Mouse (Mus musculus) kidney, embryonic 14.5 days (tissue): Measurements from ENCODE around the gene Slc44a4. TPM values are rescaled to one million over a fixed set of nuclear protein-coding genes. Genes with fewer than 3 reads are reported as not detected.

Experiments used
- ATAC-seq: fragments of 200-750 bp; cut with Nextera tagmentation; 2 replicates; pipeline ENCODE4 v1.8.0; 2017; ENCODE audit warnings: moderate number of reproducible peaks, mild to moderate bottlenecking, moderate TSS enrichment, moderate library complexity; ENCODE audit not compliant: low FRiP score, low TSS enrichment
- H3K27ac ChIP-seq: fragments of 300-500 bp; sonication (generic); 2 replicates; pipeline ENCODE4 v1.5.1; 2014; ENCODE audit warnings: low read depth, mild to moderate bottlenecking, low read length, moderate library complexity, mixed read lengths
- H3K27me3 ChIP-seq: fragments of 300-500 bp; sonication (generic); 2 replicates; pipeline ENCODE4 v1.6.1; 2014; ENCODE audit warnings: mild to moderate bottlenecking, low read length; ENCODE audit not compliant: control insufficient read depth, insufficient read depth
- H3K36me3 ChIP-seq: fragments of 300-500 bp; sonication (generic); 2 replicates; pipeline ENCODE4 v1.6.1; 2014; ENCODE audit warnings: low read length, mixed read lengths; ENCODE audit not compliant: control insufficient read depth, insufficient read depth
- H3K4me1 ChIP-seq: fragments of 300-500 bp; sonication (generic); 2 replicates; pipeline ENCODE4 v1.6.1; 2014; ENCODE audit warnings: low read length, mixed read lengths; ENCODE audit not compliant: control insufficient read depth, insufficient read depth
- H3K4me2 ChIP-seq: fragments of 300-500 bp; sonication (generic); replicated peaks from 2 replicates; pipeline ENCODE4 v1.6.1; 2014; ENCODE audit warnings: low read depth, mild to moderate bottlenecking, low read length
- H3K4me3 ChIP-seq: fragments of 300-500 bp; sonication (generic); 2 replicates; pipeline ENCODE4 v1.5.1; 2014; ENCODE audit warnings: mild to moderate bottlenecking, low read length
- H3K9ac ChIP-seq: fragments of 300-500 bp; sonication (generic); 2 replicates; pipeline ENCODE4 v1.6.1; 2014; ENCODE audit warnings: low read depth, mild to moderate bottlenecking, low read length, moderate library complexity
- H3K9me3 ChIP-seq: fragments of 300-500 bp; sonication (generic); 2 replicates; pipeline ENCODE4 v1.6.1; 2016; ENCODE audit warnings: low read length; ENCODE audit not compliant: control insufficient read depth
- WGBS: fragments of 180-500 bp; shearing (Covaris S2); extraction: QIAGEN DNeasy Blood & Tissue Kit; methylation state at CpG from one replicate; pipeline ENCODE4 v1.1.7; 2014; 5-methylcytosine and 5-hydroxymethylcytosine counted together
- polyA plus RNA-seq: library from polyadenylated mRNA; unstranded; fragments of >200 nt; fragmentation: Nextera tagmentation; extraction: Ambion mirVana; gene quantifications from 2 replicates; pipeline ENCODE4 v1.2.1, GENCODE M21; 2014

Gene Slc44a4
- polyA plus RNA-seq, 1 experiment from 2014 or later, result 7.7 TPM

DNA sequence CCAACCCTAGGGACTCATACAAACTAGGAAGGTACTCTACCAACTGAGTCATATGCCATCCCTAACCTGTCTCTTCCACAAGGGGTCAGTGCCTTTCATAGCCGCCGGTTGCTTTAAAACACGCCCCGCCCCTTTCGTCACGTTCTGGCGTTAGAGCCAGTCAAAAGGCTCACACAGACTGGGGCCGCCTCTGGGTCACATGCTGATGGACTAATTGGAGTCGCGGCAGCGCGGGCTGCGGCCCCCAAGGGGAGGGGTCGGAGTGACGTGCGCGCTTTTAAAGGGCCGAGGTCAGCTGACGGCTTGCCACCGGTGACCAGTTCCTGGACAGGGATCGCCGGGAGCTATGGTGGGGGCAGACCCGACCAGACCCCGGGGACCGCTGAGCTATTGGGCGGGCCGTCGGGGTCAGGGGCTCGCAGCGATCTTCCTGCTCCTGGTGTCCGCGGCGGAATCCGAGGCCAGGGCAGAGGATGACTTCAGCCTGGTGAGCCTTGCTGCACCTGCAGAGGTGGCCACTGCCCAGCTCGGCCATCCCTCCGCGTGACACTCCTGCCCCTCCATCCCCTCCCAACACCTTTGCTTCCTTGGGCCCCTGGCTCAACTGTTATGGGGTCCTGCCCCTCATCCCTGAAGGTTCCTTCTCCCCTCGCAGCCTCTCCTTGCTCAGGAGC, 16.9 kb downstream of the Slc44a4 start, which contains the start of gene Neu1:
Gene Neu1 (plus strand): TSS at position 193 of the 674 bp plus-strand sequence.
- H3K4me2 ChIP-seq, result peak within 1 kb of the TSS; percentile 97
- no peak within 1 kb of the TSS for H3K27ac ChIP-seq
- peak within 1 kb of the TSS; percentile 68 for H3K9ac ChIP-seq
- no peaks in the 10 kb centered on the region for H3K27me3 ChIP-seq
- ATAC-seq, result peak; percentile 97
- under 1% methylated on average over 33 of the region's 38 CpGs for WGBS
- peaks cover 9% of the 10 kb centered on the region; the same call in 1 of the 2 replicates for H3K36me3 ChIP-seq
- peak within 1 kb of the TSS; percentile 58 for H3K4me3 ChIP-seq
- peaks cover 9% of the 10 kb centered on the region; the same call in 1 of the 2 replicates for H3K4me1 ChIP-seq
- no peaks in the 10 kb centered on the region for H3K9me3 ChIP-seq

DNA sequence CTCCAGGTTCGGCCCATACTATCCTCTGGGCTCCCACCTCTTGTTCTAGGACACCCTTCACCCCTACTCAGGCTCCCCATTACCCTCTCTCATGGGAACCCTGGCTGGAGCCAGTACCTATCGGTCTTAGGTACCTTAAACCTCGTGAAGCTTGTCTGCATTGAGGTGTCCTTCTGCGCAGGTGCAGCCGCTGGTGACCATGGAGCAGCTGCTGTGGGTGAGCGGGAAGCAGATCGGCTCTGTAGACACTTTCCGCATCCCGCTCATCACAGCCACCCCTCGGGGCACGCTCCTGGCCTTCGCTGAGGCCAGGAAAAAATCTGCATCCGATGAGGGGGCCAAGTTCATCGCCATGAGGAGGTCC, 17.5 kb downstream of the Slc44a4 start:
- H3K27me3 ChIP-seq, result no peaks in the 10 kb centered on the region
- H3K4me3 ChIP-seq, result peak overlapping the region; percentile 58
- peak overlapping the region; percentile 68 for H3K9ac ChIP-seq
- ATAC-seq, result no peak; the same call in 1 of the 2 replicates
- no peak overlapping the region for H3K27ac ChIP-seq
- no peaks in the 10 kb centered on the region for H3K9me3 ChIP-seq
- H3K4me1 ChIP-seq, result peaks cover 9% of the 10 kb centered on the region; the same call in 1 of the 2 replicates
- H3K4me2 ChIP-seq, result peak overlapping the region; percentile 97
- peaks cover 9% of the 10 kb centered on the region; the same call in 1 of the 2 replicates for H3K36me3 ChIP-seq
- 17% methylated on average over 14 of the region's 14 CpGs for WGBS

DNA sequence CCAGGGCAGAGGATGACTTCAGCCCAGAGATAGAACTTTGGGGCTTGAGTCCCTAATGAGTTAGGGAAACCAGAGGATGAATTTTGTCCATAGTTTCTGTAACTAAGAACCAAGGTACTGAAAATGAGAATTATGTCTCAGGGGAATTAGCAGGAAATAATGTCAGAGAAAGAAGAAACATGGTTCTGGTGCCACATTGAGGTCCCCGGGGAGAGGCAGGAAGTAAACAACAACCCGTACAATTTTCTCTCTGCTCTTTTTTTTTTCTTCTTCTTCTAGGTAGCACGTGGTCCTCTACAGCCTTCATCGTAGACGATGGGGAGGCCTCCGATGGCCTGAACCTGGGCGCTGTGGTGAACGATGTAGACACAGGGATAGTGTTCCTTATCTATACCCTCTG, 18.0 kb downstream of the Slc44a4 start:
- ATAC-seq, result no peak
- Histone ChIP-seq H3K36me3 (peaks cover 9% of the 10 kb centered on the region; the same call in 1 of the 2 replicates), H3K27me3 (no peaks in the 10 kb centered on the region), H3K4me3 (peak overlapping the region; percentile 58), H3K27ac (no peak overlapping the region), H3K4me2 (peak overlapping the region; percentile 97), H3K4me1 (peaks cover 9% of the 10 kb centered on the region; the same call in 1 of the 2 replicates), H3K9me3 (no peaks in the 10 kb centered on the region), H3K9ac (peak overlapping the region; percentile 68)
- 79% methylated on average over 8 of the region's 8 CpGs for WGBS

DNA sequence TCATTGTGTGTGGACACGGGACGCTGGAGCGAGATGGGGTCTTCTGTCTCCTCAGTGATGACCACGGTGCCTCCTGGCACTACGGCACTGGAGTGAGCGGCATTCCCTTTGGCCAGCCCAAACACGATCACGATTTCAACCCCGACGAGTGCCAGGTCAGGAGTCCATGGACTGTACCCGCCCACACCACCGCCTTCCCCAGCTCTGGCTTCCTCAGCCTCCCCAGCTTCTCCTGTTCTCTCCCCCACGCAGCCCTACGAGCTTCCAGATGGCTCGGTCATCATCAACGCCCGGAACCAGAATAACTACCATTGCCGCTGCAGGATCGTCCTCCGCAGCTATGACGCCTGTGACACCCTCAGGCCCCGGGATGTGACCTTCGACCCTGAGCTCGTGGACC, 19.8 kb downstream of the Slc44a4 start:
- H3K9ac ChIP-seq, result no peak overlapping the region
- H3K4me1 ChIP-seq, result peaks cover 9% of the 10 kb centered on the region; the same call in 1 of the 2 replicates
- H3K4me2 ChIP-seq, result no peak overlapping the region

DNA sequence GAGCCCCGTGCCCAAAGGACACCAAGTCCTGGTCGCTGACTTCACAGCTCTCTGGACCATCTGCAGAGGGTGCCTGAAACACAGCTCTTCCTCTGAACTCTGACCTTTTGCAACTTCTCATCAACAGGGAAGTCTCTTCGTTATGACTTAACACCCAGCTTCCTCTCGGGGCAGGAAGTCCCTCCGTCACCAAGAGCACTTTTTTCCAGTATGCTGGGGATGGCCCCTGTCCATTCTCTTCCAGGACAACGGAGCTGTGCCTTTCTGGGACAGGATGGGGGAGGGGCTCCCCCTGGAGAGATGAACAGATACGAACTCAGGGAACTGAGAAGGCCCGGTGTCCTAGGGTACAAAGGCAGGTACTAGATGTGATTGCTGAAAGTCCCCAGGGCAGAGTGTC, 20.6 kb downstream of the Slc44a4 start:
- Histone ChIP-seq H3K9ac (no peak overlapping the region), H3K27me3 (no peaks in the 10 kb centered on the region), H3K4me1 (peaks cover 9% of the 10 kb centered on the region; the same call in 1 of the 2 replicates), H3K9me3 (no peaks in the 10 kb centered on the region), H3K4me3 (no peak overlapping the region), H3K27ac (no peak overlapping the region), H3K36me3 (peaks cover 9% of the 10 kb centered on the region; the same call in 1 of the 2 replicates), H3K4me2 (no peak overlapping the region)
- no peak for ATAC-seq
- 49% methylated on average over 8 of the region's 8 CpGs for WGBS

More for the DNA sequence above, 19.8 kb downstream of the Slc44a4 start:
- Histone ChIP-seq H3K27ac (no peak overlapping the region), H3K27me3 (no peaks in the 10 kb centered on the region), H3K36me3 (peaks cover 9% of the 10 kb centered on the region; the same call in 1 of the 2 replicates), H3K9me3 (no peaks in the 10 kb centered on the region), H3K4me3 (no peak overlapping the region)
- ATAC-seq, result no peak
- WGBS, result 66% methylated on average over 22 of the region's 24 CpGs

DNA sequence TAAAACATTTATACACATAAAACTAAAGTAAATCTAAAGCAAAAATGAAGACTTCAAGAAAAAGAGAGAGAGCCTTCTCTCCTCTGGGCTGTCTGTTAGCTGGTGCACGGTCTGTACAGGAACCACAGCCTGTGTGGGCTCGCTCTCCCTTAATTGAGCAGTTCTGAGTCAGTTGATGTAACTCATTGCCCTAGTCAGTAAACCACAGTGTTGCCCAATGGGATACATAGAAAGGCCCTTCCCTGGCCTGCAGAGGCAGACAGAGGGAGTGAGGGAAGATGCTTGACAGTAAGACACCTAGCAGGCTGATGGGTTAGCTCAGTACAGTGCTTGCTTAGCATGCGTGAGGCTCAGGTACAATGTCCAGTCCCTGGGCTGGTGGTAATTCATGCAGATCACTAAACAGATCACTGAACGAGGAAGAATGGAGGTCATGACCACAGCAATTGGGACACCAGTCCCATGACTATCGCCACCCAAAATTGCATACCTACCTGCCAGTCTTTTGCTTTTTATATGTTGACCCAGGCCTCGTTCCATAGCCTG, 23.8 kb downstream of the Slc44a4 start:
- peaks cover 9% of the 10 kb centered on the region; the same call in 1 of the 2 replicates for H3K36me3 ChIP-seq
- 87% methylated on average over 6 of the region's 6 CpGs for WGBS

DNA sequence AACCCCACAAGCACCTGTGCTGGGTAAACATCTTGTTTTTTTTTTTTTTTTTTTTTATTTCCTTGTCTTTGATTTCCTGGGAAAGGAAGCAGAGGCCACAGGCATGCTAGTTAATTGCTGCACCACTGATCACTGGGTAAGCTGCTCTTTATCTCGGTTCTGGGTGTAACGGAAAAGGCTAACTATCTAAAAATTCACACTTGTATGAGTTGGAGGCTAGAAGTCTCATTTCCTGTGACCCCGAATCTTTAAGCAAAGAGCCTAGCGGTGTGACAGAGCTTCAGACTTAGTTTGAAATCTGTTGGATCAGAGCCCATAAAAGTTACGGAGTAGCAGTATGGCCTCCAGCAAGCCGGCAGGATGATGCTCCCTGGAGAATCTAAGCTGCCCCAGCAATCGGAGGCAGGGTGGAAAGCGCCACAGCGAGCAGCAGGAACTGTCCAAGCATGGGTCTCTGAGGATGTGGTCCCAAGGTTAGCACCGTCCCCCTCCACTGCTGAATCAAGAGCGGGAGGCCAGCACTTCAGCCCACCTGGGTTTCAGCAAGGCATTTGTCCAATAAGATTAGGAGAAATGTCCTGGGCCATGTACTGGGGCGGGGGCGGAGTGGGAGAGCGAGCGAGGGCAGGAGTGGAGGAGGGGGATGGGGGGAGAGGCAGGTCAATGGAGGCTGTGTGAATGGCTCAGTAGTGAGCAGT, 27.2 kb downstream of the Slc44a4 start:
- peak overlapping the region; percentile 22 for H3K4me3 ChIP-seq
- 5% methylated on average over 15 of the region's 15 CpGs for WGBS
- H3K36me3 ChIP-seq, result no peaks in the 10 kb centered on the region
- H3K27me3 ChIP-seq, result no peaks in the 10 kb centered on the region
- peak; percentile 75 for ATAC-seq
- no peaks in the 10 kb centered on the region for H3K9me3 ChIP-seq
- peak overlapping the region; percentile 47; the same call in 1 of the 2 replicates for H3K9ac ChIP-seq
- 0 out of 2 replicates have a peak, but pooled peaks cover 5% of the 10 kb centered on the region for H3K4me1 ChIP-seq
- peak overlapping the region; percentile 53; the same call in 1 of the 2 replicates for H3K27ac ChIP-seq
- H3K4me2 ChIP-seq, result peak overlapping the region; percentile 47

More for the DNA sequence above, 23.8 kb downstream of the Slc44a4 start:
- H3K27me3 ChIP-seq, result no peaks in the 10 kb centered on the region
- no peak for ATAC-seq
- H3K9ac ChIP-seq, result no peak overlapping the region
- no peak overlapping the region for H3K4me2 ChIP-seq
- H3K9me3 ChIP-seq, result no peaks in the 10 kb centered on the region
- no peak overlapping the region for H3K4me3 ChIP-seq
- 0 out of 2 replicates have a peak, but pooled peaks cover 5% of the 10 kb centered on the region for H3K4me1 ChIP-seq
- no peak overlapping the region for H3K27ac ChIP-seq

DNA sequence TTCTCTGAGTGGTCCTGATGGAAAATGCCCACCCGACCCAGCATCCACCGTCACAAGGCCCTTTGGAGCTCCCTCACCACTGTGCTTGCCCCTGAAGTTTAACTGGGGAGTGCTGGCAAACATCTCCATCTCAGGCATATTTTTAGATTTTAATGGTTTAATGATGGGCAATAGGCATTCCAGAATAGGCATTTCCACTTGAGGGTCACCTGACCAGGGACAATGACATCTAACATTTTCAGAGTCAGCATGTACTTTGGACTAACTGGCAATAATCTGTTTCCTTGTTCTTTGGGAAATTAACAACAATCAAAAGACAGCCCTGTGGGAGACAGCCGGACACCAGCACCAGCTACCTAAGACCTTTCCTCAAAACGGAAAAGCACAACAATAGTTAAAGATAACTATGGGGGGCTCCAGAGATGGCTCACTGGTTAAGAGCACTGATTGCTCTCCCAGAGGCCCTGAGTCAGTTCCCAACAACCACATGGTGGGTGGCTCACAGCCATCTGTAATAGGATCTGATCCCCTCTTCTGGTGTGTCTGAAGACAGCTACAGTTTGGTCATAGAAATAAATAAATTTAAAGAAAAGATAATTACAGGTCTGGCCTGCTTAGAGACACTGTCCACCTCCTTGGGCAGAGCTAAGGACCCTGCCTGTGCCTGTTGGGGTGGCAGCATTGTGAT, 29.0 kb downstream of the Slc44a4 start:
- H3K9ac ChIP-seq, result no peak overlapping the region
- 78% methylated on average over 4 of the region's 4 CpGs for WGBS
- no peak overlapping the region for H3K4me3 ChIP-seq
- H3K36me3 ChIP-seq, result no peaks in the 10 kb centered on the region
- no peak overlapping the region for H3K27ac ChIP-seq
- no peak for ATAC-seq
- H3K4me2 ChIP-seq, result no peak overlapping the region
- H3K4me1 ChIP-seq, result 0 out of 2 replicates have a peak, but pooled peaks cover 5% of the 10 kb centered on the region
- H3K9me3 ChIP-seq, result no peaks in the 10 kb centered on the region
- no peaks in the 10 kb centered on the region for H3K27me3 ChIP-seq
